Mouse (Mus musculus) activated CD4-positive, CD25-positive, alpha-beta regulatory T cell, adult 4 months (primary cell): ENCODE results near the gene Ankrd45. TPM values are rescaled to one million over a fixed set of nuclear protein-coding genes. Genes with fewer than 3 reads are reported as not detected.
A peak's percentile ranks its signal among the peaks of the same experiment; 100 is the strongest.
"Not testable (repeated sequence)": the region's sequence is repeated elsewhere in the genome, so short reads cannot be mapped to it uniquely, and the experiment has no call there.

Experiments
- ATAC-seq: one replicate; pipeline ENCODE4 v1.8.0; 2017
- polyA plus RNA-seq, 2 experiments: library from polyadenylated mRNA; unstranded; fragments of 100-300 nt; shearing (Covaris generic); gene quantifications; one replicate each; pipeline ENCODE4 v1.2.1; 2017

The Ankrd45 gene
- not detected for polyA plus RNA-seq

DNA sequence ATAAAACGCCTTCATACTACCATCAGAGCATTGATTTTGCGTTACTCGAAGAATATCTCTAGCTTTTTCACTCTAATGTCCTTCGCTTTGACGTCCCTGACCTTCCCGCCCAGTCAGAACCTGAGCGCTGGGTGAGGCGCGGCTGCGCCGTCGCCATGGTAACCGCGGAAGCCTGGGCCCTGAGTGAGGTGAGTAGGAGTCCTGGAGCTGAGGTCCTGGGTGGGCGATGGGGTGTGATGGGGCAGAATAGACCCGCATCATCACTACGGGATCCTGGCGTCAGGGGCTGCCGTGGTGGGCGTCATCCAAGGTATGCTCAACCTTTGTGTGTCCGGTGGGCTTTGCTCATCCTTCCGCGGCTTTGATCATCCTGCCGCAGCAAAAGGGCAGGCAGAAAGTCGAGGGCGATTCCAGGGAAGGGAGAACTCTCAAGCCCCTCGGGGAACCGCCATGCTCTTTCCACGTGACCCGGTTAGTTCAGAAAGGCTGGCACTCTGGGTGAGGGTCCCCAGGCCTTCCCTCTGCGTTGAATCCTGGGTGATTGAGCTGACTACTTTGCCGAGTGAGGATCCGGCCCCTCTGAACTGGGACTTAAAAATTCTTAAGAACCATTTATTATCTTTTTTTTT lies at the start of gene Ankrd45:
TSS of gene Ankrd45 (plus strand) at position 161 of the 629 bp plus-strand sequence.
- ATAC-seq, result no peak

DNA sequence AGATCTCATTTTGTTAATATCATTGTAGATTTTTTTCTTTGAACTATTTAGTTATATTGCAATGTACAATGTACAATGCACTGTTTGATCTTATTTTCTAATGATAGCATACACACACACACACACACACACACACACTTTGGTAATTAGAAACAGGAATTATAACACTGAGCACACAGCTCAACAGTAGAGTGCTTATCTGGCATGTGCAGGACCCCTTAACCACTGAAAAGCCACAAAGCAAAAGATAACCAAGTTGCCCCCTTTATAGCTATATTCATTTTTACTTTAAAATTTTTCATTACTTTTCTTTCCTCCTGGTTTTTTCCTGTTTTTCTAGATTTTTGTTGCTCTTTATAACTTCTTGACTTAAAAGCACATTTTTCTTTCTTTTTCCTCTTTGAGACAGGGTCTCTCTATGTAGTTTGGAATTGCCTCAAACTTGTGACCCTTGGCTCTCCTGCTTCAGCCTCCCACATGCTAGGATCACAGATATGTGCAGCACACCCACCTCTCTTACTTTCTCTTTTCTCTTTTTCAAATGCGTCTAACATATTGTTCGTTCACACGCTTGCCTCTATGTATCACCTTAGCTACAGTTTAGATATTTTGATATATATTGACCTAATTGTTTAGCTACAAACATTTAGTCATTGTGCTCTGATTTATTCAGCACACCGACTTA lies 42.6 kb upstream of the Ankrd45 start:
- no peak for ATAC-seq

DNA sequence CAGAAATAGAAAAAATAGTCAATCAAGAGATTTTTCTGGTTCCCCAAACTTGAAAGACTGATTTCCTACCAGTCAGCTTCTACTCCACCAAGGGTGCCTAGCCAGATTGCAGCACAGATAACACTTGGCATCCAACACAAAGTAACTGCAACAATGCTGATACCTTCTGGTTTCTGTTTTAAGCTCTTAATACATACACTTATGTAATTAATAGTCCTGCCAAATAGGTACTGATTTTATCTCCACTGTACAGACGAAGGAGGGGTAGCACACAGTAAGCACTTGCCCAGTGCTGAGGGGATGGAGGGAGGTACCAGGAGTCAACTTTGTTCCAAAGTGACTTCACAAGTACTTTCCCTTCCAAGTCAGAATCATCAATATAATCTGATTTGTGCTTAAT lies 38.6 kb upstream of the Ankrd45 start:
- ATAC-seq, result no peak

DNA sequence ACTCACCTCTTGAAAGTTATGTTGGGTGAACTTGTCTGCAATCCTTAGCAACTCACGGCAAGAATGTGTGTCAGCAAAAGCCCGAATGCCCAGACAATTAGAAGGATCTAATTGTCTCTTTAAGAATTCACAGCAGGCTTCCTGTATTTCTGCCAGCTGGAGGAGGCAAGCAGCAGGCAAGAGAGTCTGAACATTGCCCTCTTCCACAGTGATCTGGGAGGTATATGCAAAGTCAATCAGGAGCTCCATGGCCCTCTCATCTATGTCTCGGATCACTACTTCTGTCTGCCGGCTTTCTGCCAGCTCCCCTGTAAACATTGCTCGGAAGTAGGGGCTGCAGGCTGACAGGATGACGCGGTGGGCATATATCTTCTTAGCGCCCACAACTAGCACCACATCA lies 33.3 kb upstream of the Ankrd45 start:
- no peak for ATAC-seq

DNA sequence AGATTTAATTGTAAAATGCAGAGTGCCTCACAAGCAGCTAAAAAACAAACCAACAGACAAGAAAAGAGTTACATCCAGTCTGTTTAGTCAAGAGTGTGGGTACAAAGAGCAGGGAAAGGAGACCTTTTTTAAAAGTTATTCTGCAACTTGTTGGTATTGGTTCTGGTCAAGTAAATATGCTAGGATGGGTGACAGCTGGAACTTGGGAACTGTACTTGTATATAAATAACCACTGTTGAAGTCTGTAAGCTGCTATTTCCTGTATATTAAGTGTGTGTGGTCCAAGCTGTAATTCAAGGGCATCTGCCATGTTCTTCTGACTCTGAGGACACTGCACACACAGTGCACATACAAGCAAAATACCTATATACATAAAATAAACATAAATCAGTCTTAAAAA lies 27.9 kb upstream of the Ankrd45 start:
- no peak for ATAC-seq

DNA sequence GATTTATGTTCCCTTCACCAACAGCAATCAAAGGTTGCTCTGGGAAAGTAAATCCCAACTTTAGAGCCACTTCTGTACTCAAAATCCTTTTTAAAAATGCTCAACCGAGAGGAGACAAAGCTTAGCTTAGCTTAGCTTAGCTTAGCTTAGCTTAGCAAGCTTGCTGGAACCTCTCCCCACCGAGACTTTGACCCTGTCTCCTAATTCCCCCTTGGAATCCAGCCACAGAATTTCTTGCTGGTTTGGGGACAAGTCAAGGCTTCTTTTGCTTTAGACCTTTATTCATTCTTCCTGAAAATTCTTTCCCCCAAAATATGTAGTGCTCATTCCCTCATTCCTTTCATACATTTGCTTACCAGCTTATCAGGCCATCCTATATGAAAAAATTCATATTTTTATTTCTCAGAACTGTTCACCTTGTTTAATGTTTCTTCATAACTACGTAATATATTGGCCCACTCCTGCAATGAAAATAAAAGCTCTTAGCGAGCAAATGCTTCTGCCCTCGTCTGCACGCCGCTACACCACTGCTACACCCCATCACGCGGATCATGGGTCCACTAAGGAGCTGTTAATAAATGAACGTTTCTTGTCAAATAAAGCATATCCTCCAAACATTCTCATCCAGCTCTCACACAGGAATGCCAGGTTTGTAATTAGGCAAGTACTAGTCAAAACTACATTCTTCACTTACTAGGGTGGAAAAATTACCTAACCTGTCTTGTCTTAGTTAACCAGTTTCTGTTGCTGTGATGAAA lies 19.7 kb upstream of the Ankrd45 start:
- ATAC-seq, result no peak

DNA sequence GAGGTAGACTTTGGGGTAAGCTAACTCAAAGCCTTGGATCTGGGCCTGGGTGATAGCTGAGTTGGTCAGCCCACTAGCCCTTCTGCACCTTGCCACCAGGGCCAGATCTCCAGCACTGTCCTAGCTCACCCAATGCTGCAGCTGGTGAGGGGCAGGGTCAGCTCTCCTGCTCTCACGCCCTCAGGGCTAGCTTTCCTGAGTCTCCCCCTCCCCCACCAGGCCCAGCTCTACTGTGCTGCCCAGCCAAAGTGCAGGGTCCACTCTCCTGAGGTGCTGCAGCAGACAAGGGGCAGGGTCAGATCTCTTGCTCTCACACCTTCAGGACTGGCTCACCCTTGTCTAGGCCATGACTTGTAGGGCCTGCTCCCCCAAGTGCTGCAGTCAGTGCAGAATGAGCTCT lies 16.0 kb upstream of the Ankrd45 start:
- ATAC-seq, result no peak

DNA sequence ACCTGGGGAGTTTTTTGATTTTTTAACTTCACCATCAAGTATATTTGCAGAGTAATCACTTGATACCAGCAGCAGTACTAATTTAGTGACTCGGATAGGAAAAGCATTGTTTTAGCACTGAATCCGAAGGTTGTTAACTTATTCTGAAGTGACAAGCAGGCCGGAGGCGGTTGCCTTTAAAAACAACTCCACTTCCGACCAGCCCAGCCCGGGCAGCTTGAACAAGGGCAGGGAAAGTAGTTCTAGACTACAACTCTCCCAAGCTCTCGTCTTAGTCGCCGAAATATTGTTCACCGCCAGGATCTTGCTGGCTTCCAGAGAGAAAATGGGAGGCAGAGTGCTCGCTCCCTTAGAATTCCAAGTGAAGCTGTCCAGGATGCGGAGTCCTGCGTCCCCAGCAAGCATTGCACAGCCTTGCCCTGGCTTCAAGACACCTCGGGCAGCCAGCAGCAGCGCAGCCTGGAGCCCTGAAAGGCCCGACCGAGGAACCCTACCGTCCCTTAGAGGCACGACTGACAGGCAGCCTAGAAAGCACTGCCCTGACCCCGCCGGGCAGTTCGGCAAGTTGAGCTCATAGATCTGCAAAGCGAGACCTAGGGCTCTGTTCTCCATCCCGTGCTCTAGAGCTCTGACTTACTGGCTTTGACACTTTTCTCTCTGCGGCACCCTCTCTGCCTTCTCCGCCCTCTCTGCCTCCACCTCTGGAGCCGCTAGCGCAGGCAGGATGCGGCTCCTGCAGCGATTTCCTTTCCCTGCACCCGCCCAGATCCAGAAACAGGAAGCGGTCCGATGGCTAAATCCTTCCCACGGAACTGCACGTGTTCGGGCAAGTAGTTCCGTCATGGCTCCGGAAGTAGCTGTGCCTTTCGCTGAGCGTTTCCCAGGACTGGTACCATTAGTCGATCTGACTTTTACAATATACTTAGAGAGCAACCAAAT lies 11.5 kb upstream of the Ankrd45 start, which contains the start of gene Klhl20:
TSS of gene Klhl20 (minus strand) at position 786 of the 939 bp plus-strand sequence.
- ATAC-seq, result peak; percentile 96

DNA sequence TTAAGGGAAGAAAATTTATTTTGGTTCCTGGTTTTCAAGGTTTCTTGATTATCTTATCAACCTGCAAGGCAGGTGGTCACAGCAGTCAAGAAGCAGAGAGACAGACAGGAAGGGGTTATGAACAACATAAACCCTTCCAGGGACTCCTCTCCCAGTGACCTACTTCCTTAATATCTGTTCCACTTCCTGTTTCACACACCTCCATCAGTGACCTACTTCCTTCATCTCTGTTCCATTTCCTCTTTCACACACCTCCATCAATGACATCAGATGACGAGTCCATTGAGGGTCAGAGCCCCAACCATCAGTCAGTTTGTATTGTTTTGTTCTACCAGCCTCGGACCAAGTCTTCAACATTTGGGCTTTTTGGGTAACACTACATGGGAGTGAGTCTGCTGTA lies 3.0 kb upstream of the Ankrd45 start:
- no peak for ATAC-seq

DNA sequence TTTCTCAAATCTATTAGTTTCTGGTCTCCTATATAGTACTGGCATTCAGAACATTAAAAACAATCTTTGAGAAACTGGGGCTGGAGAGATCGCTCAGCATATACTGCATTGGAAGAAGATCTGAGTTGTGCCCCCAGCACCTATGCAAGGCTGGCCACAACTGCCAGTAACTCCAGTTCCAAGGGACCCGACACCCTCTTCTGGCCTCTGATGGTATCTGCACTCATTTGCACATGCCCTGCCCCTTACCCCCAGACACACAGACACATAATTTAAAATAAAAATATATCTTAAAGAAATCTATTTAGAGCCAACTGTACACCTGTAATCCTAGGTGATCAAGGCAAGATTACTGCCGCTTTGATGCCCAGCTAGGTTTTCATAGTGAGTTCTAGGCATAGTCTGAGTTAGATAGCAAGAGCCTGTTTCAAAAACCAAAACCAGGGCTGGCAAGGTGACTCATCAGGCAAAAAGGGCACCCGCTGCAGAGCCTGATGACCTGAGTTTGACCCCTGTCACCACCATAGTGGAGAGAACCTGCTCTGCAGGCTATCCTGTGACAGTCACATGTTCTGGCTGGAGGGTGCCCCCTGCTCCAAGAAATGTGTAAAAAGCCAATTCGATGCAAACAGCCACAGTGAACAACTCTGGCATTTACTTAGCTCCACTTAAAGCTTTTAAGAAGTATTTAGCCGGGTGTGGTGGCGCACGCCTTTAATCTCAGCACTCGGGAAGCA lies 2.3 kb upstream of the Ankrd45 start:
- ATAC-seq, result no peak

DNA sequence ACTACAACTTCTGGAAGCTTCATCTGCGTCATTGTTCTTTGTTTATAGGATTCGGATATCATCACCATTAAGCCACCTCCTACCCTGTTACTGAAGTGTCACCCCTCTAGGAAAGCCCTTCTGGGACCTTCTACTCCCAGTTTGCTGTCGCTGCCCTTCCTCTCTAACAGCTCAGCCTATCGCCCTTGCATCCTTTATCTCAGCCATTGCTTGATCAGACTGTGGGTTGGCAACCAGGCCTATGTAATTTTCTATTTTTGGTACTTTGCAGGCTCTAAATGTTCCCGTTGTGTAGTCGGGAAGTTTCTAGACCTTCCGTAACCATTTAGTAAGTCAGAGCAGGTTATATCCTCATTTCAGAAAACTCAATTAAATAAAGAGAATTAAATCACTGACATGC lies 725 bp downstream of the Ankrd45 start:
- no peak for ATAC-seq

DNA sequence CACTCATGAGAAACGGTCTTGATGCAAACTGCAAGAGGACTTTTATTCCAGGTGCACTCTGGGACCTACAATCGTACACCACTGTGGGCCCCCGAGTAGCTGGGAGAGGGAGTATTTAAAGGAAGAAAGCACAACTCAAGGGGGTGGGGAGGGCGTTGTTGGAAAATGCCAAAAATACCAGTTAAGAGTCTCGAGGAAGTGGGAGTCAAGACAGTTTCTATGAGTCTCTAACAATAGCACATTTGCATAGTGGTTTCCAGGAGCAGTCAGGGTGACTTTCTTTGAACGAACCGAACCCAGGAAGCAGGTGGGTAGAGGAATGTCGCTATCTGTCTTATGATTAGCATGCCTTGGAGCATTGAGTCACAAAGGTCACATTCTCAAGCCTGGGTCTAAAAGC lies 3.1 kb downstream of the Ankrd45 start:
- not testable (repeated sequence) for ATAC-seq

DNA sequence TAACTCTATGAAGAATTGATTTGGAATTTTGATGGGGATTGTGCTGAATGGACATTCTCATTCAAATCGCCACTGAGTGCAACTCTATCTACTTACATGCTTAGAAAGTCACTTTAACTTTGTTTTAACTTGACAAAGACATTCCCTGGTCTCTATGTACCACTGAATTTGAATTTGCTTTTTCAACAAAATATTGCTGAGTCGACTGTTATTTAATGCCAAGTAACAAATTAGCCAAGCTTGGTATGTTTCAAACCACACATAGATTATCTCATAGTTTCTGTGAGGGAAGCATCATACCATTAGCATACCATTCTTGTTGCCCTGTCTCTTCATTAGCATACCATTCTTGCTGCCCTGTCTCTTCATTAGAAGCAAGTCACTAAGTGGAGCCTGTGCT lies 5.4 kb downstream of the Ankrd45 start:
- no peak for ATAC-seq

DNA sequence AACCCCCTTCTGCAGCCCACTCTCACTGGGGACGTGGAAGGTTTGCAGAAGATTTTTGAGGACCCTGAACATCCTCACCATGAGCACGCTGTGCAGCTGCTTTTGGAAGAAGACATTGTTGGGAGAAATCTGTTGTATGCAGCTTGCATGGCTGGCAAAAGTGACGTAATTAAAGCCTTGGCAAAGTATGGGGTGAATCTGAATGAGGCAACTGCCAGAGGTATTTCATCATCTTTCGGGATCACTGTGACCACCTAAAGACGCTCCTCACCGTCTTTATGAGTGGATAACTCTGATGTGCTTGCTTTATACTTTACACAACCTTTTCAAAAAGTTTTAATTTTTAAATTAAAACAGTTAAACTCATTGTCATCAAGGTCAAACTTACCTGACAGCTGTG lies 8.6 kb downstream of the Ankrd45 start:
- no peak for ATAC-seq

DNA sequence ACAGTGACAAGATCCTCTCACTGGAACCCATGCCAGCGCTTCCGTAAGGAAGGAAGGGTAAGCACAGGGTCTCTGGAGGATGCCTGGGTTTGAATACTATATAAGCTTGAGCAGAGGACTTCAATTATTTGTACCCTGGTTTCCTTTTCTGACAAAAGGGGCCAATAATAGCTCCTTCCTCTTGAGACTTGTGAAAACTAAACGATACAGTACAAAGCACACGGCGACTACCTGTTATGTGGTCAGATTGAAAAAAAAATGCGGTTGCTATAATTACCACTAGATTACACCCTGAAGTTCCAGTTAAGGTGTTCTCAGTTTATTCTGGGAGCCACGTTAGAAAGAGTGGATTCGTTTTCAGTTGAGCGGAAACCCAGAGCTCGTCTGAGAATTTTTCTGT lies 14.1 kb downstream of the Ankrd45 start:
- ATAC-seq, result peak; percentile 54

DNA sequence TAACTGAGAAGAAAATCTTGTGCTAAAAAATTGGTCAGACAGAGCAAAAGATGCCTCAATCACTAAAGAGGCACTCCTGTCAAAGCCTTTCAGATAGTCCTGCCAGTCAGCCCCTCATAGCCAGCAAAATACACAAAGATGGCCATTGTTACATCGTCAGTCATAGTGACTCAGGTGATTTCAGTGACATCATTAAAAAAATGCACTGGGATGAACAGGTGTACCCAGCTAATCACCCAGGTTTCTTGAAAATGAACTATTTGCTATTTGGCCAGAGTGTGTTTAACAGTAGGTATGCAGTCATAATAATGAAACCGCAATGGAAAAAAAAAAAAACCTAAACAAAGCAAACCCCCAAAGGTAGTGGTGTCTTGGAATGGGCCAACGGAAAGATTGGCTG lies 16.7 kb downstream of the Ankrd45 start, which contains the start of gene Tex50:
TSS of gene Tex50 (minus strand) at position 101 of the 400 bp plus-strand sequence.
- ATAC-seq, result no peak

DNA sequence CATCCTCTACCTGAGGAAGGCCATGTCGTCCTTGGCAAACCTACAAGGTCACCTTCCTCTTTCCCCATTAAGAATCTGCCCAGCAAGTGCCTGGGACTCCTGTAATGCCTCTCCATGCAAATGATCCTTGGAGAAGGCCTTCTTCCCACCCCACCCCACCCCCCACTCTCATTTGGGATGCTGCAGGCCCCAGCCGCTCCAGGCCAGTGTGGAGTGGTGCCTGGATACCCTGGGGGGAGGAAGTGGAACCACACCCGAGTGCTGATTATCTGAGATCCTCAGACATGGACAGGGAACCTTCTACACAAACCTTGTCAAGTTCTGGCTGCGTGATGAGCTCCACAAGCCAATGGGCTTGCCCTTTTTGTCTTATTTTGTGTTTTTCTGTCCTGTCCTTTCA lies 17.8 kb downstream of the Ankrd45 start:
- no peak for ATAC-seq

DNA sequence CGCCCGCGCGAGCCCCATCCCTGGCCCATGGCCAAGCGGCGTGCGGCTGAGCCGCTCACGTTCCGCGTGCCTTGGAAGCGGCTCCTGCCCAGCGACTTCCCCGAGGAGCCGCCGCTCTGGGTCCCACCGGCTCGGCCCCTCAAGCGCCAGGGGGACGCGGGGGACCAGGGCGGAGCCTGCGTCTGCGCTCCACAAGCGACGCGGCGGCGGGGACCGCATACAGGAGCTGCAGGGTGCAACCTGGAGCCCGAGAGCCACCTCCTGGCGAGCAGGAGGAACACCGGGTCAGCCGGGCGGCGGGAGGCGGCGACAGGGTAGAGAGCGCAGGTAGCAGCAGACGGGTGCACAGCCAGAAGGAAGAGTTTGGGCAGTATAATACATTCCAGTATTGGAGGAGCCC lies 28.2 kb downstream of the Ankrd45 start:
- peak; percentile 90 for ATAC-seq

DNA sequence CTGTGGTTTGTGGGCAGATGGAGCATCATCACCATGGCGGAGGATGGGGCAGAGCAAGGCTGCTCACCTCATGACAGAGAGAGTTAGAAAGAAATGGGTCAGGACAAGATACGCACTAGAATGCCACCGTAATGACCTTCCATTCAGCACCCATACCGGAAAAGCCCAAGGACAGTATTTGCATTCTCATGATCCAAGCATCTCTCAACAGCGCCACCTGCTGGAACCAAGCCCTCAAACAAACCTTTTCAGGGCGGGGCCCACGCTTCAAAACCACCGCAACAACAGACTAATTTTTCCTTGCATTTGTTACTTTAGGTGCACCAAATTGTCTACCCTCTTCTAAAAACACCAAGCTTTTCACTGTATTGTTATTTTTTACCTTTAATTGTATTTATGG lies 38.2 kb downstream of the Ankrd45 start:
- ATAC-seq, result peak; percentile 57

DNA sequence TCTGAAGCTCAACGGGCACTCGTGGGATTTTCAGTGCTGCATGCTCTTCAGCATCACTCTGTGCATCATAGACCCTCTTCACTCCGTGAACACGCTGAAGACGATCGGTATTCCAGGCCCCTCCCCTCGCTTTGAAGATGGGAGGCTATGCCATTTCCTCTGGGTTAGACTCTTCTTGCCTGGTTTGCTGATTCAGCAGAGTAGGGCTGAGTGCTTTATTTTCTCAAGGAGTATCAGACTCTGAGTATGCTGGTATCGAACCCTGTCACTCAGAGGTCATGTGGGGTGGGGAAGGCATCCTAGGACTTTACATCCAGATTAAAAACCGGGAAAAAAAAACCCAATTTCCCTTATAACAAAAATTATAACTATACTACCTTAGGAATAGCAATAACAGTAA lies 39.9 kb downstream of the Ankrd45 start:
- no peak for ATAC-seq

DNA sequence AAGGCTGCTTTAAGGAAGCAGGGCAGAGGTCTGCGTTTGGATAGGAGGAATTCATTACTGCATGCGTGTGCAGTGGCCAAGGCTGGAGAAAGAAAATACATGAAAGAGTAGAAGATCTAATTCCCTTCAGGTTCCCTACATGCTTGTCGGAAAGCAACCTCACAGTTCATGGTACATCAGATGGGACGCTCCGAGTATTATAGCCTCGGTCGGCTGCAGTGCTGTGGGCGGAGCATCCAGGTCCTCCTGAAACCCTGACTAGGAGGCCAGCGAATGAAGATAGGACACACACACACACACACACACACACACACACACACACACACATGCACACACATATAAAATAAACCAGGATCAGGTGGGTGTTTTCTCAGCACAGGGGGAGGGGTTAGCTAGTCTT lies 41.2 kb downstream of the Ankrd45 start:
- ATAC-seq, result no peak

DNA sequence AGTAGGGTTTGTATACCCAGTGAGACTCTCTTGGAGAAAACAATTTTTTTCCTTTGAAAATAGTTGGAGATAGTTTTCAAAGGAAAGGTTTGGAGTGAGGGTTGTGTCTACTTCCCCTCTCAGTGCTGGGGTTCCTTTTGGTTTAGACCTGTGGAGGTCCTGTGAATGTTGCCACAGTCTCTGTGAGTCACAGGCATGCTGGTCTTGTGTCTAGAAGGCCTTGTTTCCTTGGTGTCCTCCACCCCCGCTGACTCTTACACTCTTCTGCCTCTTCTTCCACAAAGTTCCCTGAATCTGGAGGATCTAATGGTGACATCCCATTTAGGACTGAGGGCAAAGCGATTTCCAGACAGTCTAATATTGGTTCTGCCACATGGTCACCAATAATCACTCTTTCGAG lies 42.9 kb downstream of the Ankrd45 start:
- ATAC-seq, result no peak
